Mouse (Mus musculus) megakaryocyte, embryonic 14.5 days (primary cell): ENCODE measurements around the gene Rhoq.

Experiments used
- FLI1 ChIP-seq: IDR thresholded peaks from 2 replicates; pipeline ENCODE4 v1.6.1; 2012; ENCODE audit warnings: low read length, inconsistent platforms, mixed read lengths
- GATA1 ChIP-seq: IDR thresholded peaks from 3 replicates; pipeline ENCODE4 v1.6.1; 2012; ENCODE audit warnings: mixed read lengths, low read length, inconsistent platforms, borderline replicate concordance

- TF ChIP-seq FLI1 (no peak), GATA1 (no peak)
Measured at GRCm38 (mm10) chr17:87036141-87037073, 73.5 kb downstream of the Rhoq start.
